Mouse (Mus musculus) bone marrow macrophage, adult 2 months (primary cell): ENCODE measurements around the gene Cdkl1.

Experiments used
- CTCF ChIP-seq: IDR thresholded peaks from 2 replicates; pipeline ENCODE4 v1.5.1; 2012; ENCODE audit warnings: low read depth, mild to moderate bottlenecking, low read length, moderate library complexity
- POLR2A ChIP-seq: IDR thresholded peaks from 2 replicates; pipeline ENCODE4 v1.6.1; 2012; ENCODE audit warnings: mild to moderate bottlenecking, low read depth, low read length, borderline replicate concordance

GRCm38 (mm10) chr12:69733518-69733917 lies 57.5 kb downstream of the Cdkl1 start:
- TF ChIP-seq POLR2A (no peak), CTCF (no peak)
